Mouse (Mus musculus): Measurements from ENCODE around the gene Runx3.

GRCm38 (mm10) chr4:135095693-135096092, 24.8 kb upstream of the Runx3 start:
- TF ChIP-seq CTCF (IDR thresholded peaks at IDR 0.05; ENCODE audit: control insufficient read depth, insufficient read depth, low read length): no peak
- no peak for TF ChIP-seq POLR2A (IDR thresholded peaks at IDR 0.05; ENCODE audit: borderline replicate concordance, control insufficient read depth, low read depth, low read length)
